Mouse (Mus musculus): ENCODE data around the gene Tmem119. TPM values are rescaled to one million over a fixed set of nuclear protein-coding genes. Genes with fewer than 3 reads are reported as not detected.

The Tmem119 gene
- polyA plus RNA-seq, 1 experiment: 59.9 TPM

- H3K4me1 ChIP-seq (ENCODE audit: control insufficient read depth, insufficient read depth, low read length): peaks cover 4% of the 10 kb centered on the region; the same call in 1 of the 2 replicates
- DNase-seq: no peak
- no peak for TF ChIP-seq CTCF (IDR thresholded peaks at IDR 0.05; ENCODE audit: insufficient read depth, low read length)
- no peak for TF ChIP-seq POLR2A (IDR thresholded peaks at IDR 0.05; ENCODE audit: borderline replicate concordance, extremely low read depth, low read depth, low read length)
- H3K4me3 ChIP-seq (replicated peaks; ENCODE audit: extremely low read depth, low read depth, low read length): no peak overlapping the region
- 78% methylated on average over 4 of the region's 4 CpGs for WGBS
Observed at GRCm38 (mm10) chr5:113840443-113840842, 40.1 kb upstream of the Tmem119 start.

DNA sequence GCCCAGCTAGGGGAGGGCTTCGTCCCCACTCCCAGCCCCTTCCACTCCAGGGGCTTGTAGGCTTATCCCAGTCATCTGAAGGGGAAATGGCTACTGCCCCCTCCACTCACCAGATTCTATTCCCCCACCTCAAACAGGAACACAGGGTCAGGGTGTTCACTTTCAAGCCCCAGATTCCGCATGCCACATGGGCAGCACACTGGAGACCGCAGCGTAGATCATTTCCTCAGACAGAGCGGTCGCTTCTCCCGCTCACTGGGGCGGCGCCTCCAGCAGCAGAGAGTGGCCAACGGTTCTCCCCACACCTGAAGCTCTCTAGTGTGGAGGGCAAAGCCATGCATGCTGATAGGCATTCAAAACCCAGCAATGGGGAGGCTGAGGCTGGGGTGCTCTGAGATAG, 36.6 kb upstream of the Tmem119 start:
- 63% methylated on average over 10 of the region's 10 CpGs for WGBS
- TF ChIP-seq CTCF (IDR thresholded peaks at IDR 0.05; ENCODE audit: insufficient read depth, low read length) (no peak), POLR2A (IDR thresholded peaks at IDR 0.05; ENCODE audit: borderline replicate concordance, extremely low read depth, low read depth, low read length) (no peak)

DNA sequence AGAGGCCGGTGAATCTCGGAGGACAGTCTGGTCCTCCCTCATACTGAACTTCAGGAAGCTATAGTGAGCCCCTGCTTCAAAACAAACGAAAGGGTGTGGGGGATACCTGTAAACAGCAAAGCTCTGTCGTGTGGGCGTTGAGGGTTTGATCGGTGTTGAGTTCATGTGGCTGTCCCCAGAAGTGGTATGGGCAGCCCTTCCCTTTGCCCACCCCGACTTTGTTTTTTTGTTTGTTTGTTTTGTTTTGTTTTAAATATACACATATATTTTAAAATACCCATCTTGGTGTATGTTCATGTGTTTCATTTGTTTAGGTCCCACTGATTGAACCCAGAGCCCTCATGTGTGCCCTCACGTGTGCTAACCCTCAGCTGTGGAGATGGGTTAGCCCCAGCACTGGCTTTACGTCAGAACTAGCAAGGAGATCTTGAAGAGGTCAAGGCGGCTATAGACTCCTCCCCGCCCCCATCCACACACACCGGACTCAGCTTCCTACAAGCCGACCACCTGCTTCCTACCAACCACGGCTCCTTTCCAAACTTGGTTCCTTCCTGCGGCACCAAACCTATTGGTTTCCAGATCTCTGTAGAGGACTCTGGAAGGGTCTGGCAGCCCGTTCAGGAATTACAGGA, 33.1 kb upstream of the Tmem119 start:
- no peaks in the 10 kb centered on the region for H3K4me1 ChIP-seq (ENCODE audit: control insufficient read depth, insufficient read depth, low read length)
- 40% methylated on average over 16 of the region's 16 CpGs for WGBS

More for the DNA sequence above, 36.6 kb upstream of the Tmem119 start:
- Histone ChIP-seq H3K4me1 (ENCODE audit: control insufficient read depth, insufficient read depth, low read length) (0 out of 2 replicates have a peak, but pooled peaks cover 2% of the 10 kb centered on the region), H3K4me3 (replicated peaks; ENCODE audit: extremely low read depth, low read depth, low read length) (no peak overlapping the region)
- DNase-seq: no peak

GRCm38 (mm10) chr5:113832490-113832901, 32.2 kb upstream of the Tmem119 start, which contains the start of gene Selplg:
Gene Selplg, minus strand, starts transcription at chr5:113832644.
- Histone ChIP-seq H3K4me1 (ENCODE audit: control insufficient read depth, insufficient read depth, low read length) (no peaks in the 10 kb centered on the region), H3K4me3 (replicated peaks; ENCODE audit: extremely low read depth, low read depth, low read length) (no peak within 1 kb of the TSS)
- whole genome bisulfite sequencing: 42% methylated on average over 8 of the region's 8 CpGs
- no peak for TF ChIP-seq CTCF (IDR thresholded peaks at IDR 0.05; ENCODE audit: insufficient read depth, low read length)
- TF ChIP-seq POLR2A (IDR thresholded peaks at IDR 0.05; ENCODE audit: borderline replicate concordance, extremely low read depth, low read depth, low read length): no peak
- DNase-seq: no peak

More for the DNA sequence above, 33.1 kb upstream of the Tmem119 start:
- TF ChIP-seq CTCF (IDR thresholded peaks at IDR 0.05; ENCODE audit: insufficient read depth, low read length) (no peak), POLR2A (IDR thresholded peaks at IDR 0.05; ENCODE audit: borderline replicate concordance, extremely low read depth, low read depth, low read length) (no peak)
- no peak for DNase-seq
- H3K4me3 ChIP-seq (replicated peaks; ENCODE audit: extremely low read depth, low read depth, low read length): no peak overlapping the region

DNA sequence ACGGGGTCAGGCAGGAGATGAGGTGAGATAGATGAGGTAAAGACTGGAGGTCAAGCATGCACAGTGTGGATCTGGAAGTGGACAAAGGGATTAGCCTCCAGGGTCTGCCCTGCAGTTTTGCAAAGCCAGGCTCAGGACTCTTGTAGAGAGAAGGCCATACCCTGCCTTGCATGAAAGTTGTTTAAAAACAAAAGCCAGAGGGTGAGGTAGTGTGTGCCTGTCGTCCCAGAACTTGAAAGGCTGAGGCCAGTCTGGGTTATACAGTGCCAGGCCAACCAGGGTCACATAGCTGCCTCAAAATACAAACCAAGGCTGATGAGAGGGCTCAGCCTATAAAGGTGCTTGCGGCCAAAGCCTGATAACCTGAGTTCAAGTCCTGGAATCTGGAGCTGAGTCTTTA, 31.4 kb upstream of the Tmem119 start:
- 43% methylated on average over 3 of the region's 3 CpGs for WGBS
- TF ChIP-seq CTCF (IDR thresholded peaks at IDR 0.05; ENCODE audit: insufficient read depth, low read length) (no peak), POLR2A (IDR thresholded peaks at IDR 0.05; ENCODE audit: borderline replicate concordance, extremely low read depth, low read depth, low read length) (no peak)
- DNase-seq: no peak
- Histone ChIP-seq H3K4me3 (replicated peaks; ENCODE audit: extremely low read depth, low read depth, low read length) (no peak overlapping the region), H3K4me1 (ENCODE audit: control insufficient read depth, insufficient read depth, low read length) (no peaks in the 10 kb centered on the region)

DNA sequence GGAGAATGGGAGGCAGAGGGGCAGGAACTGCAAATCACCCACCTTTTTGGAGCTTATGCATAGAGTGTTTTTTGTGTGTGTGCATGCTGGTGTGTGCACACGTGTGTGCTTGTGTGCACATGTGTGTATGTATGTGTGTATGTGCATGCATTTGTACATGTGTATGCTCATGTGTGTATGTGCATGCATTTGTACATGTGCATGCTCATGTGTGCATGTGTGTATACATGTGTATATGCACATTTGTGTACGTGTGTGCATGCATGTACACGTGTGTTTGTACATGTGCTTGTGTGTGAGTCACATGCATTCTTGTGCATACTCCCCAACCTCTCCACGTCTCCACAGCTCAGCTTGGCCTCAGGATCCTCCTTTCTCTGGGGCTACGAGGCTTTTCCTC, 30.5 kb upstream of the Tmem119 start:
- TF ChIP-seq POLR2A (IDR thresholded peaks at IDR 0.05; ENCODE audit: borderline replicate concordance, extremely low read depth, low read depth, low read length): no peak
- no peak for TF ChIP-seq CTCF (IDR thresholded peaks at IDR 0.05; ENCODE audit: insufficient read depth, low read length)
- 79% methylated on average over 5 of the region's 5 CpGs for WGBS

GRCm38 (mm10) chr5:113830292-113830643, 30.0 kb upstream of the Tmem119 start:
- H3K4me1 ChIP-seq (ENCODE audit: control insufficient read depth, insufficient read depth, low read length): no peaks in the 10 kb centered on the region
- DNase-seq: no peak
- TF ChIP-seq CTCF (IDR thresholded peaks at IDR 0.05; ENCODE audit: insufficient read depth, low read length) (no peak), POLR2A (IDR thresholded peaks at IDR 0.05; ENCODE audit: borderline replicate concordance, extremely low read depth, low read depth, low read length) (peak; percentile 60; the same call in 1 of the 2 replicates)
- 43% methylated on average over 10 of the region's 10 CpGs for WGBS
- peak overlapping the region; percentile 35 for H3K4me3 ChIP-seq (replicated peaks; ENCODE audit: extremely low read depth, low read depth, low read length)

More for the DNA sequence above, 30.5 kb upstream of the Tmem119 start:
- DNase-seq: no peak
- Histone ChIP-seq H3K4me3 (replicated peaks; ENCODE audit: extremely low read depth, low read depth, low read length) (no peak overlapping the region), H3K4me1 (ENCODE audit: control insufficient read depth, insufficient read depth, low read length) (no peaks in the 10 kb centered on the region)

GRCm38 (mm10) chr5:113829566-113830291, 29.4 kb upstream of the Tmem119 start:
- peak overlapping the region; percentile 35 for H3K4me3 ChIP-seq (replicated peaks; ENCODE audit: extremely low read depth, low read depth, low read length)
- TF ChIP-seq POLR2A (IDR thresholded peaks at IDR 0.05; ENCODE audit: borderline replicate concordance, extremely low read depth, low read depth, low read length) (no peak), CTCF (IDR thresholded peaks at IDR 0.05; ENCODE audit: insufficient read depth, low read length) (no peak)
- H3K4me1 ChIP-seq (ENCODE audit: control insufficient read depth, insufficient read depth, low read length): no peaks in the 10 kb centered on the region

DNA sequence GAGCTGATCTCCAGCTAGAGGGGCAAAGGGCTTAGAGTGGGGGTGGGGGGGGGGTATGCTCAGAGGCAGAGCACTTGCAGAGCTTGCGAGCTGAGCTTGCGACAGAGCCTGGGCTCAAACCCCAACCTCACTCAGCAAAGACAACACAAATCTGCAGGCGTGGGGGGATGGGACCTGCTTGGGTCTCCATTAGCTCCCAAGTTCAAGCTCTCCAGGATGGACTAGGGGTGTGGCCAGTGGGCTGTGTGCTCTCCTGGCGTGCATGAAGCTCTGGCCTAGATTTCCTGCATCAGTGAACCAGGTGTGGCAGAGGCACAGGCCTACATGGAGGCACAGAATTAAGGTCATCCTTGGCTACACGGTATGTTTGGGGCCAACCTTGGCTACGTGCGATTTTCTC, 28.2 kb upstream of the Tmem119 start:
- H3K4me3 ChIP-seq (replicated peaks; ENCODE audit: extremely low read depth, low read depth, low read length): peak overlapping the region; percentile 42
- TF ChIP-seq POLR2A (IDR thresholded peaks at IDR 0.05; ENCODE audit: borderline replicate concordance, extremely low read depth, low read depth, low read length) (no peak), CTCF (IDR thresholded peaks at IDR 0.05; ENCODE audit: insufficient read depth, low read length) (no peak)
- 52% methylated on average over 7 of the region's 7 CpGs for WGBS
- no peak for DNase-seq
- no peaks in the 10 kb centered on the region for H3K4me1 ChIP-seq (ENCODE audit: control insufficient read depth, insufficient read depth, low read length)

More at GRCm38 (mm10) chr5:113829566-113830291, 29.4 kb upstream of the Tmem119 start:
- WGBS: 64% methylated on average over 7 of the region's 7 CpGs
- DNase-seq: no peak

Data from lung, adult 2 months (tissue).